Mouse (Mus musculus) megakaryocyte, embryonic 14.5 days (primary cell): ENCODE data around the gene Btbd3. TPM values are rescaled to one million over a fixed set of nuclear protein-coding genes. Genes with fewer than 3 reads are reported as not detected.

Experiments
- H3K27me3 ChIP-seq: replicated peaks from 2 replicates; pipeline ENCODE3; 2012; ENCODE audit warnings: inconsistent platforms
- H3K36me3 ChIP-seq: replicated peaks from 2 replicates; pipeline ENCODE3; 2012; ENCODE audit warnings: low read length, inconsistent platforms, mixed read lengths
- H3K4me1 ChIP-seq: 2 replicates; pipeline ENCODE4 v1.6.1; 2012; ENCODE audit warnings: inconsistent platforms
- H3K4me3 ChIP-seq: replicated peaks from 2 replicates; pipeline ENCODE3; 2012; ENCODE audit warnings: moderate library complexity, mild to moderate bottlenecking, inconsistent platforms
- H3K9me3 ChIP-seq: 2 replicates; pipeline ENCODE4 v1.6.1; 2012; ENCODE audit warnings: inconsistent platforms
- FLI1 ChIP-seq: IDR thresholded peaks from 2 replicates; pipeline ENCODE4 v1.6.1; 2012; ENCODE audit warnings: low read length, inconsistent platforms, mixed read lengths
- GATA1 ChIP-seq: IDR thresholded peaks from 3 replicates; pipeline ENCODE4 v1.6.1; 2012; ENCODE audit warnings: mixed read lengths, low read length, inconsistent platforms, borderline replicate concordance
- polyA plus RNA-seq: library from polyadenylated mRNA; stranded (reverse); fragments of >175 nt; gene quantifications from 2 replicates; pipeline ENCODE4 v1.2.3, GENCODE M21; 2012; ENCODE audit warnings: low replicate concordance; ENCODE audit not compliant: insufficient read depth

Gene Btbd3
- polyA plus RNA-seq, 1 experiment, result 0.10 TPM

- H3K27me3 ChIP-seq, result no peaks in the 10 kb centered on the region
- no peaks in the 10 kb centered on the region for H3K36me3 ChIP-seq
- no peak for TF ChIP-seq GATA1
- TF ChIP-seq FLI1, result no peak
- peaks cover 23% of the 10 kb centered on the region for H3K9me3 ChIP-seq
- no peaks in the 10 kb centered on the region for H3K4me1 ChIP-seq
- H3K4me3 ChIP-seq, result no peak overlapping the region
These were observed 331.6 kb downstream of the Btbd3 start for GRCm38 (mm10) chr2:138587795-138588545.

- TF ChIP-seq FLI1, result no peak
- TF ChIP-seq GATA1, result no peak
- H3K9me3 ChIP-seq, result peaks cover 18% of the 10 kb centered on the region
- H3K4me1 ChIP-seq, result no peaks in the 10 kb centered on the region
- no peaks in the 10 kb centered on the region for H3K27me3 ChIP-seq
- H3K4me3 ChIP-seq, result no peak overlapping the region
- no peaks in the 10 kb centered on the region for H3K36me3 ChIP-seq
These were observed 332.7 kb downstream of the Btbd3 start for GRCm38 (mm10) chr2:138589105-138589504.

GRCm38 (mm10) chr2:138590307-138590706 is 333.9 kb downstream of the Btbd3 start:
- H3K4me3 ChIP-seq, result no peak overlapping the region
- no peaks in the 10 kb centered on the region for H3K36me3 ChIP-seq
- H3K9me3 ChIP-seq, result peaks cover 18% of the 10 kb centered on the region
- H3K4me1 ChIP-seq, result no peaks in the 10 kb centered on the region
- no peaks in the 10 kb centered on the region for H3K27me3 ChIP-seq
- TF ChIP-seq FLI1 (no peak), GATA1 (no peak)

- H3K9me3 ChIP-seq, result peaks cover 12% of the 10 kb centered on the region
- H3K36me3 ChIP-seq, result no peaks in the 10 kb centered on the region
- H3K4me3 ChIP-seq, result no peak overlapping the region
- TF ChIP-seq GATA1 (no peak), FLI1 (no peak)
- H3K4me1 ChIP-seq, result no peaks in the 10 kb centered on the region
- H3K27me3 ChIP-seq, result no peaks in the 10 kb centered on the region
These were observed 356.0 kb downstream of the Btbd3 start for GRCm38 (mm10) chr2:138612361-138612760.

- no peak overlapping the region for H3K4me3 ChIP-seq
- H3K4me1 ChIP-seq, result no peaks in the 10 kb centered on the region
- TF ChIP-seq FLI1 (no peak), GATA1 (no peak)
- no peaks in the 10 kb centered on the region for H3K27me3 ChIP-seq
- peaks cover 15% of the 10 kb centered on the region for H3K9me3 ChIP-seq
- no peaks in the 10 kb centered on the region for H3K36me3 ChIP-seq
These were observed 361.1 kb downstream of the Btbd3 start for GRCm38 (mm10) chr2:138617501-138617900.
